Mouse (Mus musculus) testis, postnatal 10 days (tissue): ENCODE measurements at regions not wholly inside any gene's neighbourhood (a gene's known extent, or its start where the extent isn't known, plus 50 kb on each side); places are given as distances from the start of the nearest gene placed in this dataset.

Source experiments
- DNase-seq: peaks from one replicate; pipeline ENCODE4 v3.0.0; 2021; ENCODE audit warnings: low spot score

DNA sequence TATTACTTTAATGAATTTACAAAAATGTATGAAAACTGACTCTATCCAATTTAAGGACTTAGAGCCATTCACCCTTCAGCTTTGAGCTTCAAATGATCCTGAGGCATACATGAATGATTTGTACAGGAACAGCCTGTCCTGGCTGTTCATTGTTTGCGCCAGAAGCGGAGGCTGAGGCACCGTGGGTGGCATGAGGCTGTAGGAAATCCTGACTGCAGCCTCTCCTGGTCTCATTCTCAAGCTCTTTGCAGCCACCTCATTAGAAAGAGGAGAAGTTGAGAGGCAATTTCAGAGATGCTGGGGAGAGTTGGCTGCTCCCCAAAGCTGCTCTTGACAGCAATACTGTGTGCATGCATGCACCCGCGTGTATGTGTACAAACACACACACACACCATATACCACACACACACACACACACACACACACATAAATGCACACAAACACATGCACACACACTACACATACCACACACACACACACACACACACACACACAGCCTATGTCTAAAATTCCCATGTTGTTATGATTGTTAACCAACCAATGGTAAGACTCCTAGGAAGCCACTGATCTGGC, 434.9 kb upstream of the Btbd3 start:
- peak; percentile 44 for DNase-seq

DNA sequence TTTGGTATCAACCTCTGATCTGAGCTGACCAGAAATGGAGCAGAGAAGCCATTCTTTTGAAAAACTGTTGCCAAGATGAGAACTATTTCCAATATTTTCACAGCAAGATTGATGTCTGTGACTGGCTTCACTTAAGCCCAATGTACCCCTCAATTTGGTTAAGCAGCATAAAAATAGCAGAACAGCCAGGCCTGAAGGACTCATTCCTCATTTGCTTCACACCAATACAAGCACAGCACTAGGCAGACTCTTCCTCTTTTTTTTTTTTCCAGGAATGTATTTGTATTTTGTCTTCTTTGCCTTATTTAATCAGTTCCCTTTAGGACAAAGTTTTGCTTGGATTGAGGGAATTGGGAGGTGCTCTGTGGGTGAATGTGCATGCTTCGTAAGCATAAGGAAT, 441.4 kb upstream of the Btbd3 start:
- no peak for DNase-seq

DNA sequence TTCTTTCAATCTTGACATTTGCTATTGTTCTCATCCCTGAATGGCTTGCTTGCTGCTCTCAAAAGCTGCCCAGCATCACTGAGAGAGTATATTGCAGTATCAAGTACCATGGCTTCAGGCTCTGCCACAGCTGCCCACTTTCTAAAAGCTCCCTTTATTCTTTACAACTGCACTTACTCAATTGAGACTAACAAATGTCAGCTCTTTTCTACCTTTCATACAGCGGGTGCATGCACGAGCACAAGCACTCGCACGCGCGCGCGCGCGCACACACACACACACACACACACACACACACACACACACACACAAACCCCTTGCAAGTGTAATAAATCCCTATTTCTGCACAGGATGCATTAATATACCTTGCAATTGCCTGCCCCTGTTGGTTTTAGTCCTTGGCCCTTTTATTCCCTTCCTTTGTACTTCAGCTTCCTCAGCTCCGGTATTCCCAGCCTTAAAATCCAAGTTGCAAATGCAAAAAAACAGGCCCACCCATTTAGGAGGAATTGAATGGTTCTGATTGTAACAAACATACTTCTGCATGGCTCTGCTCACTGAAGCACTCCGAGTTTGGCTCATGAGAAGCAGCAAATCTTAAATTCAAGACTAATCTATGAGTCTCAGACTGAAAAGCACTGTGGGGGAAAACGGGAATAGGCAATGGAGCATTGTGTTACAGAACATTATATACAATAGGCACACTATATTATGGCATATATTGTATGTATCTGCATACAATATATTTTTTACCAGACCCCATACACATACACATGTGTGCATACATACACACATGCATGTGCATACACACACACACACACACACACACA, 447.7 kb upstream of the Btbd3 start:
- no peak for DNase-seq

DNA sequence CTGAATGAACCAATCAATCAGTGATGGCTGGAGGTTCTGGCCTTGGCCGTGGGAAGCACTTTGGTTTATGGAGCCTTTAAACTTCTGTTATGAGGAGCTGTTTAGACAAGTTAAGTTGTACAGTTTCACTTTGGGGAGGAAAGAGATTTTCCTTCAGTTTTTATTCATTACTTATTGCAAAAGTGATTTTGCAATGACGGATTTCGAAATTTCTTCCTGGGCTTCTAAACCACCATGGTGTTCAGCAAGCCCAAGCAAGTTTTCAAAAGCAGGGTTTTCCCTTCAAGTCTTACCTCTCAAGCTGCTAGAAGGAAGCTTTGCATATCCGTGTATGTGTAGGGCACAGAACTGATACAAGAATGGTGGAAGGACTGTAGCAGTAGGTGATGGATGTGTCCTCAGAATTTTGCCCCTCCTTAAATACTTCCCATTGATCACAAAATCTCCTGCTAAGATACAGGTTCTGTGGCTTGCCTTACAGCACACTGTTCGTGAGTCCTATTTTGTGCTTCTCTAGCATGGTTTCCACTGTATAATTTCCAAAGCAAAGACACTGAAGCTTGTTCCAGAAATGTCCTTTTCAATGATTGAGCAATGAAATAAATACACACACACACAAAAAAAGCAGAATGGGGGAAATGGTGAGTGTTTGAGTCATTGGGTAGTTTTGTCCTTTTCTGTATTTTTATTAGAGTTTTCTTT, 448.6 kb upstream of the Btbd3 start:
- no peak for DNase-seq

DNA sequence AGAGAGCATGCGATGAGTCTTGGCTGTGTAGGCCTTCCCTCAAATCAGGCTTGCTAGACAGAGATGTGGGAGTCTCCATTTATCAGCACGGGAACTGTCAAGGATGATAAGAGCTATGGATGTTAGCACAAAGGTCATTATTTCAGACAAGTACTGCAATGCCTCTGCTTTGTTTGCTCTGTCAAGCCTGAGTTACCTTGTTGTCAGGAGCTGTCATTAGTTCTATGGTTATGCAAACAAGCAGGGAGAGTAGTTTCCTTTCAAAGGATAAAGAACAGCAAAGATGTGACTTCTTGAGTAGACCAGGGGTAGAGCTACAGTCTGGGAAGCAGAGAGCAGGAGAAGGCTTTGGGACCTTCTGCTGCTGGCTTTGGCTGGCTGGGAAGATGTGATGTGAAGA, 461.5 kb upstream of the Btbd3 start:
- no peak for DNase-seq

DNA sequence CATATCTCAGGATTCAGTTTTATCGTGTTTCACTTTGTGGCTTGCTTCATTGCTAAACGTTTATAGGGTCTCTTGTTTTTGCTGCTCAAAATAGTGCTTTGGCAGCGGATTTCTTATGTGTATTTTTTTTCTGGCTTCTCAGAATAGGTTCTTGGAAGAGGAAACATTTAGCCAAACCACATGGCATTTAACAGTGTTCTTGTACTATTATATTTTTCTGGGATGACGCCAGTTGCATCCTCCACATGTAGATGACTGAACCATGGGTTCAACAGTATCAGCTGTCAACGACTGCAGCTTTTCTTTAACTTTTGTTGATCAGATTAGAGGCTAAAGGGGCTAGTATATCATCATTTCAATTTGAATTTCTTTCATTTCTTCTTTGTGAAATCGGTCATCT, 472.3 kb upstream of the Btbd3 start:
- DNase-seq = no peak

DNA sequence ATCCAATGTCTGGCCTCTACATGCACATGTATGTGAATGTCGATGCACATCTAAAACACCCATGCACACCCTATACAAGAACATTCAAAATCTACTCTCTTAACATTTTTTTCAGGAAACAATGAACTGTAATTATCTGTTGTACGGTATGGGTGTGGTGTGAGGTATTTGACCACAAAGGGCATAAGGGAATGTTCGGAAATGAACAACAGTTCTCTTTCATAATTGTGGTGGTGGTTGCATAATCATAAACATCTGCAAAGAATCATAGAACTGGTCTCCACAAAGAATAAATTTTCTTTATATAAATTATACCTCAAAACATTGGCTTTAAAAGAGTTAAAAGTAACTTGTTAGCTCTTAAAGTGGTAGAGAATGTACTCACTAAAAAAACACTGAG, 478.9 kb upstream of the Btbd3 start:
- DNase-seq = no peak

DNA sequence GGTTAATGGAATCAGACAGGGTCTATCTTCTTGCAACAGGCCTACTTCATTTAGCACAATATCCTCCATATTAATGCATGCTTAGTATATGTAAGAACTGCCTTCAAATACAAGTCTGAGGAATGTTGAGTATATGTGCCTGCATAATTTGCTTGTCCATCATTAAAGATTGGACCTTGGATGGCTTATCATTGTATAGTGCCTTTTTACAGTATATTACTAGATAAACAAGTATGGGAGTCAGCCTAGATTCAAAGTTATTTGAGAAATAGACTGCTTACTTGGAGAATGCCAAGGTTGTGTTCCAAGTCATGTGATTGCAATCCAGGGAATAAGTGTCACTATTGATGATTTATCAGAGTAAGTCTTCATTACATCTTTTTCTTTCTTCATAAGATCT, 491.6 kb upstream of the Btbd3 start:
- no peak for DNase-seq

DNA sequence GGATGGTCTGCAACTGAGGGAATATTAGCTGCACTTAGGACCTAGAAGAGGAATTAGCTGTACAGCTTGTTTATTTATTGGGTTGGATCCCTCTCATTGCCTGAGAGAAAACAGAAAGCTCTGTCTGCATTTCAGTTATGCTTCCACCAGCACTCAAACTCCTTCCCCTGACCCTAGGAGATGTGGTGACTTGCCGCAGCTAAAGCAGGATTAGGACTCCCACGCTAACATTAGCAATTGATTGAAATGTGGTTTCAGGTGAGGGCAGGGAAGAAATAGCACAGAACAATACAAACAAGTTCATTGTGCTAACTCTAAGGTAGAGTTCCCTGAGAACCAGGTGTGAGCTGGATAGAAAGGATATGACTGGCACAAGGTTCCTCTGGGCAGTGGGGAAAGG, 496.9 kb upstream of the Btbd3 start:
- no peak for DNase-seq

DNA sequence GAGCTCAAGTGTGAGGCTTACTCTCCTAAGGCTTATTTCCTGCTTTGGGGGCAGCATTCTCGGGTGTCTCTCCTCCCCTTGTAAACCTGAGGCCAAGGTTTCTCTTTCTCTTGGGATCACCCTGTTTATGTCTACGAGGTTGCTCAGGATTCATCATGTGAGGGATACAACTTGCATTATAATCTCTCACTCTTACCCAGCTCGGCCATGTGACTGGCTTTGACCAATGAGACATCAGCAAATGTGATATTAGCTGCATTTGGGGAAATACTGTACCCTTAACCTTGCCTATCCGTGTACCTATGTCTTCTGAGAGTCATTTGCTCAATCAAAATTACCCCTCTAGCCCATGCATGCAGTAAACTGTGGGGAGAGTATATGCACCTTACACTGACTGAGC, 498.0 kb upstream of the Btbd3 start:
- DNase-seq = no peak

DNA sequence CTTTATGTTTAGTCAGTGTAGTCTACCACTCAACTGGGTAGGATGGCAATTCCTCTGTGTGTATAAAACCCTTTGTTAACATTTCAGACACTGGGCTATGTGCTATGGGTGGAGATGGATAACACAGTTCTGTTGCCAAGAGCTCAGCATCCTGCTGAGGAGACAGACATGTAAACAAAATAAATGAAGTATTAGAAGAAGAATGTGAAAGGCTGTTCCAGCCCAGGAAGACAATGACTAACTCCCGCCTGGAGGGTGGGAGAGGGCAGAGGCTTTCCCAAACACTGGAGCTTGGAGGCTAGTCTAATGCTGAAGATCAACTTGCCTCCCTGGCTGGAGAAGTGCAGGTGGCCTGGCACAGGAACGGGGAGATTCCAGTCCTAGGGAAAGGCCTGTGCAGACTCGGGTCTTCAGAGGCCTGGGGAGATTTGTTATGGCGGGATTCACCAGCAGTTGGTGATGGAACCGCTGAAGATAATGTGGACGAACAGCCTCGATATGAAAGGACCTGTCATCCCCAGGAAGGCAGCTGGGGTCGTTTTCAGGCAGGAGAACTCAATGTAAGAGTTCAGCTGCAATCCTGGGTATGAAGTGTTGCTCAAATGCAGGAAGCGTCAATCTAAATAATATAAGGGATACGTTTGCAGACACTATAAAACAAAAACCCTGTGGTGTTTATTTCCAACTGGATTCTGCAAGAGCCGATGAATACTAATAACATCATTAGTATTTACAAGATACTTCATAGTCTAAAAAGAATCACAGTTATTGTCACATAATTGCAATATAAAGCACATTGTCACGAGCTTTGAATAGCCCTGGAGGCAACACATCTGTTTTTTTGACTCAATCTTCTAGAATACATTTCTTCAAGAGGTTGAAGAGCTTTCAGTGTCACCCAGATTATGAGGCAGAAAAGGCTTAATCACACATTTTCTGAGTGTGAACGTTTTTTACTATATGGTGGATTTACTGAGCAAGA, 498.8 kb upstream of the Btbd3 start:
- DNase-seq = no peak

DNA sequence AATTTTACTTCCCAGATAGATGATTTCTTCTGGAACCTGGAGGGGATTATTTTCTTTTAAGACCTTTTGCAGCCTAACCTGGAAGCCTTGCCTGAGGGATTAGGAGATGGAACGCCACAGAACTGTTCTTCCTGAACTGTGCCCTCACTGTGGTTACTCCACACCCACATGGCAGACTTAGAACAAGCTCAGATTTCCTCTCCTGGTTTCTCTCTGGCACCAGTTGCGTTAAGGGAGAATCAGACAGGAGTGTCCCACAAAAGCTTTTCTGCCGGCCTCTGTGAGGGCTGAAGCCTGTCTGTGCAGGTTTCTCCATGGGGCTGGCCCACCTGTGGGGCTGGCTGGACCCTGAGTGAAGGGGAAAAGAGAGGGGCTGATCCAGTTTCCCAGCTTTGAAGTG, 500.1 kb upstream of the Btbd3 start:
- no peak for DNase-seq

DNA sequence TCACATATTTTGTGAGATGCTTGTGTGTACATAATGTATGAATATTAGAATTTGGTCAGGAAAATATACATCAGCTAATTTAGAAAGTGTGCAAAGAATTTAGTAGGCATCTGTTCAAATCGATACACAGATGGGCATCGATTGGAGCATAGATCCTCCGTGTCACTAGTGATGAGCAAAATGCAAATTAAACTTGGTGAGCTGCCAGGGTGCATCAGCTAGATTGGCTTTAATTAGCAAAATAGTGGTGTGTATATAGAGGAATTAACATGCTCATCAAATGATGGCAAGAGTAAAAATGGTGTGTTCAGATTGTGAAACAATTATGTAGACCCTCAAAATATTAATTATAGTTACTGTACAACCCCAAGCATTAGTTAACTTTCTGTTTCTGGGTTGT, 501.9 kb upstream of the Btbd3 start:
- DNase-seq = no peak

DNA sequence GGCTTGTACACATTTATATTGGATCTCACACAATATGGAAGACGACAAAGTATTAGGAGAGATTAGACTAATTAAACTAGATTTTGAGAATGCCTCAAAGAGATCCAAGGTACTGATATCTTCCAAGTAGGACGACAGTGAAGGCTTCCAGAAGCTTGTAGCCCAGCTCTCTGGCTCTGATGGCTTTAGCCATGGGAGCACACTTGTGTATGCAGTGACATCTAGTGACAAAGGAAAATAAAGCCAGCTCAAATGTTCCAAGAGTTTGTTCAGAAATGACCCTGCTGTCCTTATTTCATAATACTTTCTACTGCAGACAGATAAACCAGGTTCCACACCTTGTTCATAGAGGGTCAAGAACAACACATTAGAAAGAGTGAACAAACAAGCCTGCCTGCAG, 524.0 kb upstream of the Btbd3 start:
- no peak for DNase-seq

DNA sequence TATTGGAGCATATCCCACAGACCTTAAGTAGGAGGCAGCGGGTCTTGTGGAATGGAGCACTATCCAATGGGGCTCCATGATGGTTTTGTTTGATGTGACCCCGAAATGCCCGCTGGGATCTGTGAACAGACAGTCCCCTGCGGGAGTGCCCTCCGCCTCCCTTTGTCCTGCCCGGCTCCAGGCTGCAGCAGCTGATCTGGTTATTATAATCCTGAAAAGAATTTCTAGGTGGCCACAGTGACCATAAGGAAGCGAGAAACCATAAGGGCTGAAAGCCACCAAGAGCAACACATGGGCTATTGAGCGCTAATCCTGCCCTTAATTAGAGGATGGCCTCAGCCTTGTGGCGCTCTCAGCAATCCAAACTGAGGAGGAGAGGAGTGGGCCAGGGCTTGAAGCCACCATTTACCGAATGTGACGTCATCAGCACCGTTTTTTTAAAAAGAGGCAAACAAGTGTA, 525.9 kb upstream of the Btbd3 start:
- DNase-seq = no peak

DNA sequence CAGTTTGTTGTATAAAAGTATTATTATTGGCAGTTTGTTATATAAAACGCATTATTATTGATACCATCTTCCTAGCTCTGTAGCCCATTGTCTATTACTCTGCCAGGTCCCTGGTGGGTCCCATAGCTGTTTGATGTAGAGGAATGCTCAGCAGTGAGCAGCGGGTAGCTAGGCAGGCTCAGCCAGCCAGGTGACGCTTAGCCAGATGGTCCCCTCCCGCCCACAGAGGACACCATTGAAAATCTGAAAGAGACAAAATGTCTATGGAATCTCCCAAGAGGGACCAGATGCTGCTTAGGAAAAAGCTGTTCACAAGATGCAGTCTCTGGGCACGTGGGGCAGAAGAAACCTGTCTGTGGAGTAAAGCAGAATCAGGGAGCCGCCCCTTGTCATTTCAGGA, 526.5 kb upstream of the Btbd3 start:
- DNase-seq = no peak

DNA sequence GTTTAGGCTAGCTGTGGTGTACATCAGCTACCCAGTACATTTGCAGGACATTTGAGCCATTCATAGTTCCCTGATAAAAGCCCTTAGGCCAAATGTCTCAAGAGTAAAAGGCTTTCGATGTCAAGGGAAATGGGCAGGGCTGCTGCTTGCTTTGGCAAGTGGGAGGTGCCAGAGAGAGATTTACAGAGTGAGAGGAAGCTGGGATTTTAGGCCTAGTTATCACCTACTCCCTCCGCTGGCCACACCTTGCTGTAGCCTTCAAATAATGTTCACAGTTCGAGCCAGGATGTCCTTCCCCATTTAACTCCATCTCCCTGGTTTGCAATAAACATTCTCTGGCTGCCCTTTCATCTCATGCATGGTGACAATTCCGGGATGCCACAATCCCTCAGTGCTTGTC, 527.2 kb upstream of the Btbd3 start:
- DNase-seq = no peak

DNA sequence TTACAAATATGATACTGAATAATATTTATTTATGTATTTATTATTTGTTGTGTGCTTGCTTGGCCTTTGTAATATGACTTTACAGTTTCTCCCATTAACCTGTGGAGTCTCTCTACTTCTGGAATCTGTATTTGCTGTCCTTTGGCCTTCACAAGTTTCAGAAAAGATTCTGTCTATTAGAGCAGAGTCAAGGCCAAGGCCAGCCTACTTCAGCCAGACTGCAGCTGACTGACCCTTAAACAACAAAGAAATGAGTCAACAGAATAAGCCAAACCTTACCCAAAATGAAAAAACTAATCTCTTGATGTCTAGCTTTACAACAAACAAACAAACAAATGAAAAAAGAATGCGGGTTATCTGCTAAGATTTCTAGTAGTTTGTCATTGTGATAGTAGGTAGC, 532.7 kb upstream of the Btbd3 start:
- DNase-seq = no peak

DNA sequence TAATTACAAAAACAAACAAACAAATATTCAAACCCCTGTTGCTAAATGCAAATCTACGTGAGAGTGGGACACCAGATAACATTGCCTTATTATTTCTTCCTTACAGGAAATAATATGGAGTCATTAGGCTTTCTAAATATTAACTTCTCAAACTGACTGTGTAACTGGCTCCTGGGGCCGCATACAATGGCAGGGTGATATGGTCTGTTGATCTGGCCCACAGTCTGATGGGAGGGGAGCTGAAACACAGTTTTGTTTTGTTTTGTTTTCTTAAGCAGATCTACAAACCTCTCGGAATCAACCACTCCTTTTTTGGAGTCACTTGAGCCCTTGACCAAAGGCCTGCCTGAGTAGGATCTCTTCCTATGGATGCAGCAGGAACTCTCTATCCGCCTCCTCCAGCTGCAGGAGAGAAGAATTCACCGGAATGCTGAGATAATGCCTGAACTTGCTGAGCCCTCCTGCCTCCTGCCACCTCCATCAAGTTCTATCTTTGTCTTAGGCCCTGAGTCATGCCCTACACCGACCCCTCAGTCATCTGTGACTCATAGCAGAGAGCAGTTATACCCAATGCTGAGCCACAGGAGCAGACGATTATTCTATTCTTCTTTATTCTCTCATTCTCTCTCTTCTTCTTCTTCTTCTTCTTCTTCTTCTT, 534.5 kb upstream of the Btbd3 start:
- no peak for DNase-seq

DNA sequence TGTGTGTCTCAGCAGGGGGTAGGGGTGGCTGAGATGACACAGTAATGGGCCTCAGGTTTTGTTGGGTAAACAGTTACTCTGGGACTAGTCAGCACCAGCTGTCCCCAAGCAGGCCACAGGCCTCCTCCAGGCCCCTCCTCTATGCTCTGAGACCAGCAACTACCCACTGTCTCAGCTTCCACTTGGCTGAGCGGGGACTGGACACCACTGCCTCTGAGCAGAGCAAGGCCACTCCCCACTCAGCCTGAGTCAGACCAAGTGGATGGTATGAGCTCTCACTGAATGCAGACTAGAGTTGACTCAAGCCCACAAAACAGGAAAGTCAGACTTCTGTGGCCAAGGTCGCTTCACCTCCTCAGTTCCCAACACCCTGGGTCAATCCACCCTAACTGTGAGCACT, 540.5 kb upstream of the Btbd3 start:
- no peak for DNase-seq

DNA sequence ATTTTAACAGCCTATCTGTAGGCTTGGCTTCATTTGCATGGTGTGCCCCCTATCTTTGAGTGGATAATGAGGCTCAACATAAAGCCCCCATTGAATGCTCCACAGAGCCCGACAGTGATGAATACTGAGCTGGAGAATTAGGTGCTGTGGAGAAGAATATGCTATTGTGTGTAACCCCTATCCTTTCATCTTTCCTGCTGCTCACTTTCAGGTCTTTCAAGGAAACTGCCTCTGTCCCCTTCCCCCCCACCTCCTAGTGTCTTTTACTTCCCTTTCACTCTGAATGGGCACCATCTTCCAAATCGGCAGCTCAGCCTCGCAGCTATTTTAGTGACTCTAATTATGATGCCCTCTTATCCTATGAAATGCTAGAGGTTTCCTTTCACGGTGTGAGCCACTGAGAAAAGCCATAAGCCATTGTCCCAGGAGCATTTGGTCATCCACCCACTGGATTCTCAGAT, 549.8 kb upstream of the Btbd3 start:
- DNase-seq = no peak
